Mouse (Mus musculus): Measurements from ENCODE around the gene Naa80.

The Naa80 gene

DNA sequence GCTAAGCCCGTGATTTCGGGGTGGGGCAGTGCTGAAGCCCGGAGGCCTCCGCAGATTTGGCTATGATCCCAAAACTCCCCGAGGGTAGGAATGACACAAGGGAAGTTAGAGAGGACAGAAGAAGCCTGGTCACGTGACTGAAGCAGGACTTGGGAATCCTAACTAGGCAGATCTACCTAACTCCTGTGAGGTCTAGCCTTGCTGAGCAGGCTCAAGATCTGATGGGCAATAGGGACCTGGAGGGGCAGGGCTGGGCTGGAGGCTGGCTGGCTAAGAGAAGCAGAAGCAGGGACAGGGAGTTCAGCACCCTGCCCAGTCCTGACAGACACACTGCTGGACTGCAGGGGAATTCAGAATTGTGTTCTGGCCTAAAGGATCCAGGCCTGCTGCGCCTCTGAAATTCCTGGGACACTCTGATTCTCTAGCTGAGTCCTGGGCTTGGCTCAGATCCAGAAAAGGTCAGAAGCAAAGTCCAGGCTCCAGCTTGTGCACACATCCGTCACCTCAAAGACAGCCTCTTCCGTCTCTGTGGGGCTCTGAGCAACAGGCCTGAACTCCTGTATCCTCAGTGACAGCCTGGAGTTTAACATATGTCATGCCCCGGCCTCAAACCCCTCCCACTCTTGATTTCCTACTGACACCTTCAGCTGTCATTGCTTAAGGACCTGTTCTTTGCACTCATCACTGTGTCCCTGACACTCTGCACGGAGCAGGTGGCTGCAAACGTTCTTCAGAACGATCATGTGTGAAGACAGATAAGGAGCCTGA, 40.3 kb downstream of the Naa80 start:
- no peak for DNase-seq

DNA sequence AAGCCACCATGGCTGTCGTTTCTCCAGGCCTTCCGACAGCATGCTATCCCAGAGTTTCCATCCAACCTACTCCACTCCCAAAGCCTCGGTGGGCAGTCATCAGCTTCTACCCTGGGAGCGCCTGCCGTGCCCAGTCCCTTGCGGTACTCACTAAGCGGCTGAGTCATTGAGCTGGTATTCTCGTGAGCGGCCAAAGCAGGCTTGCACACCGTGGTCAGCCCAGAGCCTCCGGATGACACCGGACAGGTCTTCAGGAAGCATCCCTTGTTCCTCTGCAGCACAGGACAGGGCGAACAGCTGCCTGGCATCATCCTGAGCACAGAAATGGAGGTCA, 40.8 kb downstream of the Naa80 start:
- DNase-seq: no peak

DNA sequence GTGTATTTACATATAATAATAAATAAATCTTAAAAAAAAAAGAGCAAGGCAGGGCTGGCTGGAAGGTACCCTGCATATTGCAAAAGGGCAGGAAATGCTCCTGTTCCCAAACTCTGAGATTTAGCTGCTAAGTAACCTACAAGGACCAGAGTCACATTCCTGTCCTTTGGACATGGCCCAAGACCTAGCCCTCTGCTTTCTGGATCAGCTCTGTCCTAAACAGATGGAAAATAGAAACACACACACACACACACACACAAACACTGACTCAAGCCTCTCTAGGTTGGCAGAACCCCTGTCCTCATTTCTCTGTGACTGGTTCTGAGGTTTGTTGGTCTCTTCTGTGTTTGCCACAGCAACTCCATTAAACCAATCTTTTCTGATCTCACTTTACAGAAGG, 42.3 kb downstream of the Naa80 start:
- no peak for DNase-seq

DNA sequence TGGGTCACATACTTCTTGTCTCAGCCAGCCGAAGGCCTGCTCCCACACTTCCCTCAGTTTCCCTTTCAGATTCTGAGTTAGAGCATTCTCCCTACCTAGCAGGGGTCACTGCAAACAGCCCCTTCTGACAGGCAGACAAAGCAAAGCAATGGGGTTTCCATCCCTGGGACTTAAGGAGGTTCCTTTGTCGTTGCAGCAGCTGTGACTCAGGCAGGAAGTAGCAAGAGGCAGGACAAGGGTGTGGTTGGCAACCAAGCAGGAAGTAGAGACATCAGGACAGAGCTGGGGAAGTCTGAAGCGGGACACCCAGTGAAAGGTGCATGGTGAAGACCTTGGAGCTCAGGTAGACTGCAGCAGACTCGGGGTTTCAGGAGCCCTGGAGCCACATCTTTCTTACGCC, 45.9 kb downstream of the Naa80 start:
- peak; percentile 64 to 77 for DNase-seq

DNA sequence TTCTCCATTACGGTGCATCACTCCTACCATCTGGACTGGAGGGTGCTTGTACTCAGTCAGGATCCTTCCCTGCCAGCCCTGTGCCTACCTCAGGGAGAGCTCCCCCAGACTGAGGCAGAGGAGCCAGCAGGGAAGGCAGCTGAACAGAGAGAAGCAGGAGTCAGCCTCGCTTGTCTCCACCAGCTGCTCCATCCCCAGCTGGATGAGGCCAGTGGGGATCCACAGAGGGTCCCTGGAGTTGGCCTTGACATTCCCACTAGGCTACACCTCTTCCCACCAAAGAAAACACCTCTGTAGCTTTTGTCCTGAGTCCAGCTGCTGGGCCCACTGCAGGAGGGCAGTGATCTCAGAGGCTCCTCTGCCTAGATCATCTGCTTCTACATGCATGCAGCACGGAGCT, 46.3 kb downstream of the Naa80 start:
- no peak for DNase-seq

DNA sequence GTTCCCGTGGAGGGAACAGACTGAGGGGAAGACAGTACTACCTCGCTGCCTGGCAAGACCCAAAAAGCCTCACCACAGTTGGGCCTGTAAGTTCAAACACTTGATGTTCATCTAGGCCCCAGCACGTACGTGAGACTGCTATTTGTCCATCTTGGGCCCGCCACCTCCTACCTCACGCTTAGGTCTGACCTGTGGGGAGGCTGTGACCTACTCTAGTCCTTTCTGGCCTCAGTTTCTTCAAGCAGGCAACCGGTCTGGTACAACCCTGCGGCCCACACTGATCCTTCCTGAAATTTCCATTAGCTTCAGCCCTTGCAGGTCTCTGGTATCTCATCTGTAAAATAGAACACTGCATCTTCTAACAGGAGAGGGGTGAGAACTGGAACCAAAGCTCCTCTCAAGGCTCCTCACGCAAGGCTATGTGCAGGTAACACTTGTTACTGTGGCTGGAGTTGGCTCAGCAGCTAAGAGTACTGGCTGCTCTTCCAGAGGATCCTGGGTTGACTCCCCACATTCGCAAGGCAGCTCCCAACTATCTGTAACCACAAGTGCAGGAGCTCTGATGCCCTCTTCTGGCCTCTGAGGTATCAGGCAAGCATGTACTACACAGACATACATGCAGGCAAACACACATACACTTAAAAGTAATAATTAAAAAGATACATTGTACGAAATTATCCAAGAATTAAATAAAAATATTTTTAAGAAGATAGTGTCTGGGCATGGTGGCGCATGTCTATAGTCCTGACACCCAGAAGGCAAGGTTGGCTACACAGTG, 46.9 kb downstream of the Naa80 start:
- DNase-seq: peak; percentile 37 to 50

DNA sequence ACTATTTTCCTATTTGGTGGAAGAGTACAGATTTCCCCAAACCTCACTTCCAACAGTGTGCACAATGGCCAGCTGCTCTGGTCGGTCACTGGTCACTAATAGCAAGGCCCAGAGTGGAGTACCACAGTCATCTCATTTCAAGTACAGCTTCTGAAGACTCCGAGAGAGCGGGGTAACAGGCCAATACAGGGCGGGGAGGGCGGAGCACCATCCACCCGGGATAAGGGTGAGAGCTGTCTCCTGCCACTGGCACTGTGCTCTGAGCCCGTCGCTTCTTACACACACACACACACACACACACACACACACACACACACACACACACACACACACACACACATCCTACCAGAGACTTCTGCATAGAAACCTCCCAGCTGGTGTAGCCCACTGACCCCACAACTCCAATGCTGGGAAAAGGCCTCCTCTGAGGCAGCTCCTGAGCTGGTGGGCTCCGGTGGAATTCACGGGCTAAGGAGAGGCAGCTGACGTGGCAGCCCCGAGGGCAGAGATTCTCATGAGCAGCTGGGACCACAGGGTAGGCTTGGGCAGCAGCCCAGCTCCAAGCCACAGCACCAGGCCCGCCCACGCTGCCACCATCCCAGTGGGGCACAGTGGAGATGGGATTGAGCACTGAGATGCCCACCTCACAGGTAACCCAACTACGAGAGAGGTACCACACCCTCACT, 47.6 kb downstream of the Naa80 start:
- no peak for DNase-seq

DNA sequence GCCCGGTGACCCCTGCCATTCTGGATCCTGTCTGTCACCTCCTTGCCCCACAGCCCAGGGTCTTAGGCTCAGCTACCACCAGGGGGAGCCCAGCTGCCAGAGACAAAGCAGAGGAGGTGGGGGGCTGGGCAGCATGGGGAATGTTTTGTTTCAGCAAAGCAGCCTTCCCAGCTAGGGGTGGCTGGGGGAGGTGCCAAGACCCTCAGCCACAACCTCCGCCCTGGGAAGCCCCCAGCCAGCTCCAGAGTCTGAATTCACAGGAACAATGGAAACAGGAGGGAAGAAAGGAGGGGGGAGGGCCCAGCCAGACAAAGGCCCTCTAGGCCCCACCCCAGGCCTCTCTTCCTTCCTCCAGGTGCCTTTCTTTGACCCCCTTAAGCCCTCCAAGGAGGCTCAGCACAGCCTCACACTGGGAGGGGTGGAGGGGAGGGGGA, 48.2 kb downstream of the Naa80 start:
- peak; percentile 92 to 93 for DNase-seq

DNA sequence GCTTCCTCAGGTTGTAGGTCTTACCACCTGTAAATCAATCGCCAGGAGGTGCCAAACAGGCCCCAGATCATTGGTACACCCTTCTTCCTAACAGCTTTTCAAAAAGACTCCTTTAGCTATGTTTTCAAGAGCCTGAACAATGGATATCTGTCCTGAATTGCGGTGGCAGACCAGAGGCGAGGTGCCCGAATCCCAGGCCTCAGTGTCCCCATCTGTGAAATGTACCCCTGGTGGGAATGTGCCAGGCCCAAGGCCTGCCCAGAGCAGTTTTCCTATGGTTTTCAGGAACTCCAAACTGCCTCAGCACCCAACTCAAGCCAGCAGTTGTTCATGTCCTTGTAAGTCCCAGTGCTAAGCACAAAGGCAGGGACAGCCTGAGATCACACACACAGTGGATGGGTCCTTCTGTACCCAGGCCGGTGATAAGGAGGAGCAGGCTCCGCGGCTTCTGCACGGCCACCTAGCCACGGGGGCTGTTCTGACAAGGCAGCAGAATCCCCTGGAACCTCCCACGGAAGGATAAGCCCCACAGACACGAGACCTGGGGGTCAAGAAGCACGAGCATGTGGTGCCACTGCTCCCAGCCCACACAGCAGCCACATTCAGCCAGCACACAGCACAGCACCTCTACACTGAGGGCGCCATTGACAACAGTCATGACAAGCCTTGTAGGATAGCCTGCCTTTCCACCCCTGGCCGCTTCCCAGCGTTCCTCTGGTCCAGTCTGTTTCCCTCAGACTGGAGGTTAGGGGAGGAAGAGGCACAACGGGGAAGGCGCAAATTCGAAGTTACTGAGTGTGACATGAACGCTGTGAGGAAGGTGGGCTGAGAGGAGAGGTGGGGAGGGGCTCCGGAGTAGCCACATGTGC, 48.9 kb downstream of the Naa80 start:
- DNase-seq: no peak

DNA sequence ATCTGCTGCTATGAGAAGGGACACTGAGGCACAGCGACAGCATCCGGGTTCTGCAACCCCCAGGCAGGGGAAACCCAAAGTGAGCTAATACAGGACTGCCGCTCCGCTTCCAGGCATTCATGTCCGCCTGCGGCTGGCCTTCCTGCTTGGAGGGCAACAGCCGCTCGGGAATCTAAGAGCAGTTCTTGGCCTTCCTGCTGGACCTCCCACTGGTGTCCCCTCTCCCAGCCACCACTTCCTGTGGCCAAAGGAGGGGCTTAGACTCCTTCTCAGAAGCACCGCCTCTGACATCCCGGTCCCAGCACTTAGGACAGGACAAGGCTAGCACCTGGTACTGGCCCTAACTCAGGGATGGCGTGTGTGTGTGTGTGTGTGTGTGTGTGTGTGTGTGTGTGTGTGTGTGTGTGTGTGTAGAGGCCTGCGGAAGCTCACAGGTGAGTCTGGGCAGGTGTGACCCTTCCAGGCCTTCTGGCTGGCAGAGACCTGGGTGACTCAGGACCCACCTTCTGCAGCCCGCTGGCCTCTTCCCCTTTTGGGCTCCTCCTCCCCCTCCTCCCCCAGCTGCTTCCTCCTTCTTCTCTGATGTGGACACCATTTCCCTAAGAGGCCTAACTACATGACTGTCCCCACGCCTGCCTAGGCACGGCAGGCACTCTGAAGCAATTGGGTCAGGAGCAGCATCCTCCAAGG, 50.2 kb downstream of the Naa80 start:
- DNase-seq: no peak

DNA sequence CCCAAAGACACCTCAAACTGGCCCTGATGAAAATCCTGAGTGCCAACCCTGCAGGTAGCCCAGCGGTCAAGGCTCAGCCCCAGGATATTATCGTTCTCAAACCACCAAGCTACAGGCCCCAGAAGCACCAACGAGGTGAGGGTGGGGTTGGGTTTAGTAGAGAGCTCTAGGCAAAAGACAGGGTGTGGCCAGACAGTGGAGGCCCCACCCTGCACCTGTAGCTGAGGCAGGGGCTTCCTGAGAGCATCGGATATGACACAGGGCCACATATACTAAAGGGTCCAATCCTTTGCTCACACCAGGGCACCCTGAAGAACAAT, 50.7 kb downstream of the Naa80 start:
- DNase-seq: peak in 1 of 2 experiments; percentile 52

DNA sequence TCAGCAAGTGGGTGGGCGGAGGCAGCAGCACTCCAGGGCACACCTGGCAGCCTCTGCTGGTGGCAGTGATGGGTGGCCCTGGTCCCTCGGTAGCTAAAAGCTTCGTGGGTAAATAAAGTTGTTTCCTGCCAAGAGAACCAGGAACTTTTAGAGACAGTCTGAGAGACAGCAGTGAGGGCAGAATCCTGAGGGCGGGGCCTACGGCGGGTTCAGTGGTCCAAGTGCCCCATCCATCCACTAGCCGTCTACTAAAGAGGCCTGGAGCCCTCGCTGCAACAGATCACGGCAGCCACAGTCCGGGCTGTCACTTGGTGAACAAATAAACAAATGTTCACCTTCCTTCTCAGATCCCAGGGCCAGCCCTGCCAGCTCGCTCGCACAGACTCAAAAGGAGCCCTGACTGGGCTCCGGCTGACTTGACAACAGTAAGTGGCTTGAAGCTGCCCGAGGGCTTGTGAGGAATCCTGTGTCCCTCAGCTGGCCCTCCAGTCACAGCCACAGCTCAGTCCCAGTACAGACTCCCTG, 51.3 kb downstream of the Naa80 start:
- DNase-seq: peak; percentile 54 to 79

DNA sequence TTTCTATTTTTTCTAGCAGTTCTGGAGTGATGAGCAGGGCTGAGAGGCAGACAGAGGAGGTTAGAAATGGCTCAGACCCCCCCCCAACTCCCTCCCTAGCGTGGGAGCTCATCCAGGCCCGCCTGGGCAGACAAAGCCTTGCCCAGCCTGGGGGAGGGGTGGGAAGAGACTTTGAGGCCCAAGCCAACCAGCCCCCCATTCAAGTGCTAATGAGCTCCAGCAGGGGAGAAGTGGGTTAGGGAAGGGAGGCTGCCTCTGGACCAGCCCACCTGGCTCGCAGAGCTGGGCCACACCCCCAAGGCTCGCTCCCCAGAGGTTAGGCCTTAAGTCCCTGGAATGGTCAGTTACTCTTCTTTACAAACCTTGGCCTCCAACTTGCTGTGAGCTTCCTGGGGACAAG, 51.9 kb downstream of the Naa80 start:
- peak in 1 of 2 experiments; percentile 41 for DNase-seq

DNA sequence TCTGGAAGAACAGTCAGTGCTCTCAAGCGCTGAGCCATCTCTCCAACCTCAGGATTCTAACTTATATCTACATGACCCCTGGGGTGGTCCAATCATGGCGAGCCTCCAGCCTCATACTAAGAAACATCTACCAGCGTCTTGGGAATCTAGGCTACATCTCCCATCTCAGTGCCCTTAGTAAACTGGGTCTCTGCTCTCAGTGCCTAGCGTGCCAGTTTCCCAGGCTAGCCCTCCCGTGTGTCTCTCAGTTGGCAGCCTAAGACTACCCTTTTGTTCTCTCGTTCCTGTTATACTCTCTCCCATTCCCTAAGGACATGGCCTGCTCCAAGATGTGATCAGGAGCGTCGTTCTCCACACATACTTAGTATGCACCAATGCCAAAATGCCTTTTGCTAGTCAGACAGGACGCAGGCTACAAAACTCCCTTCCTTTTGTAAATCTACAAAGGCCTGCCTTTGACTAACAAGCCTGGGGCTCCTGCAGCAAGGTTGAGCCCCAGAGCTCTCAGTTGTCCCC, 52.7 kb downstream of the Naa80 start:
- DNase-seq: no peak

DNA sequence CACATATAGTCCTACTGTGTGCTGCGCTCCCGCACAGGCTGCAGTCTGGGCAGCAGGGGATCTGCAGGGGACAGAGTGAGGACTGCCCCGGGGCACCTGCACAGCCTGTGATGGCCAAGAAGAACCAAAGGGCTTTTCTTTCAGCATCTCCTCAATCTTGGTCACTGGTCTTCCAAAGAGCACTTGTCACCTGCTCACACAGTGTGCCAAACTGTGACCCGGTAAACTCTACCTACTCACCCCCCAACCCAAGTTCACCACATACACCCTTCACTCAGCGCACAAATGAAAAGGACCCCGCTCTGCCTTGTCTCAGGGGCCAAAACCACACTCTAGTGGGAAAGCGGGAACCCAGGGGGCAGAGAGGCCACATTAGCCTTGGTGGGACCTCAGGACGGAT, 53.2 kb downstream of the Naa80 start:
- no peak for DNase-seq

DNA sequence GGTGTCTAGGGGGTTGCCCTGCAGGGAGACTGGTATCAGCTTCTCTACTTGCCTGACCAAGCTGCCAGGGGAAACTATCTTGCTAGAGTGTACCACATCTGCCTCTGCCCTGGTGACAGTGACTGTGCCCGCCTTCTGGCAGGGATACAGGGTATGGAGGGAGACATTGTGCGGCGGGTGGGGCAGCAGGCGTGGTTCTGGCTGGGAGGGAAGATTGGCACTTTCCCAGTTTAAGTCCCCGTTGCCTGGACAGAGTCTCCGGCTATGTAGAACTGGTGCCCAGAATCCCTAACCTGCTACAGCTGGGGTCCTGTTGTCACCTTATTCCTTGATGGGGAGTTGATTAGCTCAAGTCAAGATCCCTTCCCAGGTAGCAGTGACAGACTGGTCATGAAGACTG, 53.8 kb downstream of the Naa80 start:
- no peak for DNase-seq

DNA sequence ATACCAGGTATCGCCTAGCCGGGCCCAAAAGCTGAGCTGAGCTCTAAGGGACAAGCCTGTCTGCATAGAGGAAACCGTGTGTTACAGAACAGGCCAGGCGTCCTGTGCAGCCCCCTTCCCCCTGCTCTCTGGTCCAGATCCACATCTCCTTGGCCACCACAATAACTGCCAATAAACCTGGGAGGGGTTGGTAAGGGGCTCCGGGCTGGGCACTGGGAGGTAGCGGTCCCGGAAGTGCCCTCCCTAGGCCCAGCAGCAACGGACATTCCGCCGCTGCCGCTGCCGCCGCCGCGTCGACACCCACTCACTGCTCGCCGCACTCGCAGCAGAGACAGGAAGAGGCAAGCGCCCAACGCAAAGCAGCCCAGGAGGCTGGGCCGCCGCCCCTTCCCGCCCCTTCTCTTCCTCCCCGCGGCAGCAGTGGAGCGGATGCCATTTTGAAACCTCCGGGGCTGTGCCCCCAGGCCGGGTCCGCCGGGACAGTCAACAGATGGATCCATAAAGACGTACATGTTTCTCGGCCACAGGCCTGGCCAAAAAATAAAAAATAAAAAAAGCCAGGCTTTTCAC, 54.5 kb downstream of the Naa80 start:
- peak; percentile 89 to 92 for DNase-seq
